Mouse (Mus musculus): ENCODE results near the gene Slc29a1. TPM values are rescaled to one million over a fixed set of nuclear protein-coding genes. Genes with fewer than 3 reads are reported as not detected.

The Slc29a1 gene
- polyA plus RNA-seq, 1 experiment from 2014 or later, result 49.4 TPM

GRCm38 (mm10) chr17:45547461-45548190 is 51.8 kb downstream of the Slc29a1 start:
- no peak overlapping the region for H3K4me3 ChIP-seq (ENCODE audit: low read depth, low read length)
- TF ChIP-seq CTCF (IDR thresholded peaks at IDR 0.05; ENCODE audit: low read depth) (no peak), EP300 (optimal IDR thresholded peaks at IDR 0.05) (no peak)
- no peaks in the 10 kb centered on the region for H3K4me1 ChIP-seq (replicated peaks; ENCODE audit: control insufficient read depth, insufficient read depth)
- H3K27ac ChIP-seq (replicated peaks), result no peak overlapping the region
- H3K9me3 ChIP-seq (ENCODE audit: control insufficient read depth, low read length), result no peaks in the 10 kb centered on the region
- H3K36me3 ChIP-seq (ENCODE audit: control insufficient read depth, insufficient read depth, low read length), result no peaks in the 10 kb centered on the region; the same call in 1 of the 2 replicates
- peaks cover 10% of the 10 kb centered on the region; the same call in 1 of the 2 replicates for H3K27me3 ChIP-seq (ENCODE audit: control insufficient read depth, insufficient read depth, low read length)
- H3K4me2 ChIP-seq (replicated peaks; ENCODE audit: low read depth), result no peak overlapping the region
- WGBS, result 77% methylated on average over 5 of the region's 5 CpGs
- DNase-seq (ENCODE audit: low spot score) (no peak), ATAC-seq (ENCODE audit: low FRiP score, low TSS enrichment) (no peak)
- no peak overlapping the region for H3K9ac ChIP-seq (ENCODE audit: low read length)

DNA sequence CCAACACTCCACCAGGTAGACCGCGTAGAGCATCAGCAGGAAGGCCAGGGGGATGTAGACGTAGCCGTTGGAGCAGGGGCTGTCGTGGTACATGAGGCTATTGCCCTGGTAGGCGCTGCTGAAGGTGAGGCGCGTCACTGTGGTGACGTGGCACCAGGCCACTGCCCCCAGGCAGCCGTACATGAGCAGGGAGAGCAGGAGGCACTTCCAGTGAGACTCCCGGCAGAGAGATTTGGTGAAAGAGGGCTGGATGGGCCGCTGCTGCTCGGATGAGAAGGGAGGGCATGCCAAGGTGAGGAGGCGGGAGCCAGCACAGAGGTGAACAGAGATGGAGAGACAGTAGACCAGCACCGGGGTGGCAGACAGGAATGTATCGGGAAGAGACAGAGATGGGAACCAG is 52.5 kb downstream of the Slc29a1 start:
- H3K27ac ChIP-seq (replicated peaks), result no peak overlapping the region
- no peaks in the 10 kb centered on the region; the same call in 1 of the 2 replicates for H3K36me3 ChIP-seq (ENCODE audit: control insufficient read depth, insufficient read depth, low read length)
- H3K9ac ChIP-seq (ENCODE audit: low read length), result no peak overlapping the region
- no peaks in the 10 kb centered on the region for H3K4me1 ChIP-seq (replicated peaks; ENCODE audit: control insufficient read depth, insufficient read depth)
- WGBS, result 83% methylated on average over 16 of the region's 16 CpGs
- ATAC-seq (ENCODE audit: low FRiP score, low TSS enrichment) (no peak), DNase-seq (ENCODE audit: low spot score) (no peak)
- no peak overlapping the region for H3K4me2 ChIP-seq (replicated peaks; ENCODE audit: low read depth)
- no peak for TF ChIP-seq CTCF (IDR thresholded peaks at IDR 0.05; ENCODE audit: low read depth)
- TF ChIP-seq EP300 (optimal IDR thresholded peaks at IDR 0.05), result no peak
- no peaks in the 10 kb centered on the region for H3K9me3 ChIP-seq (ENCODE audit: control insufficient read depth, low read length)
- peaks cover 10% of the 10 kb centered on the region; the same call in 1 of the 2 replicates for H3K27me3 ChIP-seq (ENCODE audit: control insufficient read depth, insufficient read depth, low read length)
- H3K4me3 ChIP-seq (ENCODE audit: low read depth, low read length), result no peak overlapping the region

GRCm38 (mm10) chr17:45545278-45545961 is 54.0 kb downstream of the Slc29a1 start:
- H3K4me3 ChIP-seq (ENCODE audit: low read depth, low read length), result peak overlapping the region; percentile 12; the same call in 1 of the 2 replicates
- no peaks in the 10 kb centered on the region for H3K9me3 ChIP-seq (ENCODE audit: control insufficient read depth, low read length)
- H3K9ac ChIP-seq (ENCODE audit: low read length), result no peak overlapping the region
- no peak for ATAC-seq (ENCODE audit: low FRiP score, low TSS enrichment)
- H3K27ac ChIP-seq (replicated peaks), result no peak overlapping the region
- no peaks in the 10 kb centered on the region; the same call in 1 of the 2 replicates for H3K36me3 ChIP-seq (ENCODE audit: control insufficient read depth, insufficient read depth, low read length)
- no peak for DNase-seq (ENCODE audit: low spot score)
- no peaks in the 10 kb centered on the region for H3K4me1 ChIP-seq (replicated peaks; ENCODE audit: control insufficient read depth, insufficient read depth)
- no peak for TF ChIP-seq CTCF (IDR thresholded peaks at IDR 0.05; ENCODE audit: low read depth)
- no peak for TF ChIP-seq EP300 (optimal IDR thresholded peaks at IDR 0.05)
- peak overlapping the region; percentile 39 for H3K4me2 ChIP-seq (replicated peaks; ENCODE audit: low read depth)
- 26% methylated on average over 74 of the region's 74 CpGs for WGBS
- H3K27me3 ChIP-seq (ENCODE audit: control insufficient read depth, insufficient read depth, low read length), result peaks cover 10% of the 10 kb centered on the region; the same call in 1 of the 2 replicates

DNA sequence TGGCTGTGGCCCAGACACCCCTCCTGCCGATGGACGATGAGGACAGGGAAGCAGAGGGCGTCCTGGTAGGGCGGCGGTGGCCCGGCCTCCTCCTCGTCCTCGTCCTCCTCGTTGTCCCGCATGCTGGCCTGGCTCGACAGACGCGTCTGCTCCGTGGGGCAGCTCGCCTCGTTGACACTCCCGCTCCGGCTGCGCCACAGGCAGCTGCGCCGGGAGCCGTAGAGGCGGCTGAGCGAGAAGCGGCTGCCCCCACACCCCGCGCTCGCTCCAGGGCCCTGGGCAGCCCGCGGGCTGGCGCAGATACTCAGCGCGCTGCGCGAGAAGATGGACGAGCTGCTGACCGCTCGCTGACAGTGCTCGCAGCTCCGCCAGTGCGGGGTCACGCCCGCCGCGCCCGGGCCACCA is 54.5 kb downstream of the Slc29a1 start:
- Histone ChIP-seq H3K9me3 (ENCODE audit: control insufficient read depth, low read length) (no peaks in the 10 kb centered on the region), H3K4me2 (replicated peaks; ENCODE audit: low read depth) (peak overlapping the region; percentile 39; the same call in 1 of the 2 replicates), H3K4me1 (replicated peaks; ENCODE audit: control insufficient read depth, insufficient read depth) (no peaks in the 10 kb centered on the region), H3K36me3 (ENCODE audit: control insufficient read depth, insufficient read depth, low read length) (no peaks in the 10 kb centered on the region; the same call in 1 of the 2 replicates), H3K27me3 (ENCODE audit: control insufficient read depth, insufficient read depth, low read length) (peaks cover 10% of the 10 kb centered on the region; the same call in 1 of the 2 replicates), H3K4me3 (ENCODE audit: low read depth, low read length) (peak overlapping the region; percentile 12; the same call in 1 of the 2 replicates), H3K27ac (replicated peaks) (no peak overlapping the region), H3K9ac (ENCODE audit: low read length) (no peak overlapping the region)
- WGBS, result 24% methylated on average over 45 of the region's 46 CpGs
- DNase-seq (ENCODE audit: low spot score) (no peak), ATAC-seq (ENCODE audit: low FRiP score, low TSS enrichment) (no peak)
- no peak for TF ChIP-seq EP300 (optimal IDR thresholded peaks at IDR 0.05)
- no peak for TF ChIP-seq CTCF (IDR thresholded peaks at IDR 0.05; ENCODE audit: low read depth)

DNA sequence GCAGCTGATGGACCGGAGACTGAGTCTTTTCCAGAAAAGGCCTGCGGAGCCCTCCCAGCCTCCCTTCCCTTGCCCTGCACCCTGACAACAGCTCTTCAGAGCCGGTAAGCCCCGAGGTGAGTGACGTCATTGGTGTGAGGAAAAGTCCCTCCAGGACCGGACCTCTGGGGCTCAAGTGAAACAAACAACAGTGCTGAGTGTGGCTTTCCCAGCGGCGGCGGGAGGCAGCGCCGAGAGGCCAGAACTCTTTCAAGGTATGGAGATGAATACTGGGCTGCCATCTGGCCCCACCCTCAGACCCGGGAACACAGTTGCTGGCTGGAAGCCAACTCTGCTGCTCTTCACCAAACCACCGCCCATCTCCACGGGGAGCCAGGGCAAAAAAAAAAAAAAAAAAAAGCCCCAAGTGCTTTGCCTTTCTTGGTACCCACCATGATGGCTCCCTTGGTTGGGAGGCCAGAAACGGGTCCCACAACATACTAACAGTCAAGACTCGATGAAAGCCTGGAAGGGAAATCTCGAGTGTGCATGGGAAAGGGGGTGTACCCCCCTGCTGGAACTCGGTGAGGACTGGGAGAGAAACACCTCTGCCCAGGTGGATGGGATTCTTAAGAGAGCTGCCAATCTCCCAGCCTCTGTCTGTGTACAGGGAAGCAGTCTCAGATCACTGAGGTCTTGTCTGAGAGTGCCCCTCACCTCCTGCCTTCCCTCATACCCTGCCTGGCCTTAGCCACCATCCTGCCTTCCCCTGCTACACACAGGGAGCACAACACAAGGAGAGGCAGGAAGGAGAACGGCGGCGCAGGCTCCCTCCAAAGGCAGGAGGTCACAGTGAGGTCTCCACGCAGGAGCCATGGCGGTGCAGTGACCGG is 55.2 kb downstream of the Slc29a1 start:
- TF ChIP-seq CTCF (IDR thresholded peaks at IDR 0.05; ENCODE audit: low read depth) (no peak), EP300 (optimal IDR thresholded peaks at IDR 0.05) (no peak)
- ATAC-seq (ENCODE audit: low FRiP score, low TSS enrichment), result no peak
- no peak for DNase-seq (ENCODE audit: low spot score)
- Histone ChIP-seq H3K4me1 (replicated peaks; ENCODE audit: control insufficient read depth, insufficient read depth) (no peaks in the 10 kb centered on the region), H3K27me3 (ENCODE audit: control insufficient read depth, insufficient read depth, low read length) (peaks cover 10% of the 10 kb centered on the region; the same call in 1 of the 2 replicates), H3K4me2 (replicated peaks; ENCODE audit: low read depth) (no peak overlapping the region), H3K4me3 (ENCODE audit: low read depth, low read length) (no peak overlapping the region), H3K36me3 (ENCODE audit: control insufficient read depth, insufficient read depth, low read length) (no peaks in the 10 kb centered on the region; the same call in 1 of the 2 replicates), H3K9me3 (ENCODE audit: control insufficient read depth, low read length) (no peaks in the 10 kb centered on the region), H3K27ac (replicated peaks) (no peak overlapping the region), H3K9ac (ENCODE audit: low read length) (no peak overlapping the region)
- 29% methylated on average over 24 of the region's 24 CpGs for WGBS

All from stomach, postnatal 0 days (tissue).